Mouse (Mus musculus): ENCODE results near the gene C1s1. TPM values are rescaled to one million over a fixed set of nuclear protein-coding genes. Genes with fewer than 3 reads are reported as not detected.
"Not testable (repeated sequence)": the region's sequence is repeated elsewhere in the genome, so short reads cannot be mapped to it uniquely, and the experiment has no call there.

The C1s1 gene
- total RNA-seq, 2 experiments from 2014 or later = 48.3 to 69.2 TPM

DNA sequence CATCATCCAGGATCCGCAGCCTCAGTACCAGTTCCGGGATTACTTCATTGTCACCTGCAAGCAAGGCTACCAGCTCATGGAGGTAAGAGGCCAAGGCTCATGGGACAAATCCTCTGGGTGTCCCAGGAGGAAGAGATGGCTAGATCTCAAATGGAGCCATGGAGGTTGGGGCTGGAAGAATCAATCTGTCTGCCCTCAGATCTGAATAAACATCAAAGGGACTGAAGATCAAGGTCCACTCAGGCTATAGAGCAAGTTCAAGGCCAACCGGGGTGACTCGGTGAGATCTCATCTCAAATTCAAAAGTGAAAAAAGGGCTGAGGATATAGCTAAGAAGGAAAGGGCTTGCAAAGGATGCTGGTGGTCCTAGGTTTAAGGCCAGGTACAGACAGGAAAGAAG lies 24.4 kb downstream of the C1s1 start:
- not testable (repeated sequence) for DNase-seq (ENCODE audit: low spot score in 2 of 2)

DNA sequence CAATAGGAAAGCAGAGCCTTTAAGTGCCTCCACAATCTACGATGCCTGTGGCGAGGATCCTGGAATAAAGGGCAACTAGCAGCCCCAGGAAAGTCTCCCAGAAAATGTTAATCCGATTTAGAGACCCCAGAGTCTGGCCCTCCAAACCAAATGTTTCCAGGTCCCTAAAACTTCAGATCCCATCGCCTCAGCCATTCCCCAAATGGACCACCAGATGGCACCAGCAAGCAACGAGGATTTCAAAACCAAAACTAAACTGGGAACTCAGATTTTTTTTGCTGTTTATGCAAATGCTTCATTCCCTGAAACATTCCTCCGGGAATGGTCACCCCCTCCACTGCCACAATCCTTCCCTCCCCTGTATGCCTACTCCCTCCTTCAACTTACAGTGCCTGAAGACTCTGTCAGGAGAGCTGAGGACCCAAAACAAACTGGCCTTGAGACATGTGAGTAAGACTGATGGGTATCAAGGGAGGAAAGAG lies 29.8 kb downstream of the C1s1 start, which contains the start of gene C1ra:
TSS of gene C1ra (plus strand) at position 51 of the 482 bp plus-strand sequence.
- DNase-seq (ENCODE audit: low spot score in 2 of 2) = peak; percentile 64

DNA sequence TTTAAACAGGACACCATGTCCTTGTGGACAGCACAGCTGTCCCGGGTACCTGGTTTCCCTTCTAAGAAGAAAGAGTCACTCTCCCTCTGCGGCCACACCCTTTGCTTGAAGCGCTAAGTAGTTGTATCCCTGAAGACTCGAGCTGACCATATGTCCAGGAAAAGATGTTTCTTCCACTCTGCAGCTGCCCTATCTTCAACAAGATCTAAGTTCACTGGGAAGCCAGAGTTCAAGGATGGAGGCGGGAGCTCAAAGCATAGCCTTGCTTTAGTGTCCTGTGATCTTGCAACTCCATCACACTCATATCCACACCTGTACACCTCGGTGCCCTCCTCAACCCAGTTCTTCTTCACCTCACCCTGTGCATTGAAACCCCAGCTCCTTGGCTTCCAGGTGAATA lies 30.2 kb downstream of the C1s1 start:
- no peak for DNase-seq (ENCODE audit: low spot score in 2 of 2)

DNA sequence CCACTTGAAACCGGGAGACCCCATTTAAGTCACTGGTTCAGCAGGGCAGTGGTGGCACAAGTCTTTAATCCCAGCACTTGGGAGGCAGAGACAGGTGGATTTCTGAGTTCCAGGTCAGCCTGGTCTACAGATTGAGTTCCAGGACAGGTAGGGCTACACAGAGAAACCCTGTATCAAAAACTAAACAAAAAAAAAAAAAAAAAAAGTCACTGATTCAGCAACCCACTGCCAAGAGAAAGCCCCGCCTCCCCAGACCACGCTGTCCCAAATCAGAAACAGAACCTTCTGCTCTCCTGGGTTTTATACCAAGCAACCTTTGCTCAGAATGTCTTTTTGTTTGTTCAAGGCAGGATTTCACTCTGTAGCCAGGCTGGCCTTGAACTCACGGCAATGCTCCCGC lies 33.0 kb downstream of the C1s1 start:
- DNase-seq (ENCODE audit: low spot score in 2 of 2) = not testable (repeated sequence)

DNA sequence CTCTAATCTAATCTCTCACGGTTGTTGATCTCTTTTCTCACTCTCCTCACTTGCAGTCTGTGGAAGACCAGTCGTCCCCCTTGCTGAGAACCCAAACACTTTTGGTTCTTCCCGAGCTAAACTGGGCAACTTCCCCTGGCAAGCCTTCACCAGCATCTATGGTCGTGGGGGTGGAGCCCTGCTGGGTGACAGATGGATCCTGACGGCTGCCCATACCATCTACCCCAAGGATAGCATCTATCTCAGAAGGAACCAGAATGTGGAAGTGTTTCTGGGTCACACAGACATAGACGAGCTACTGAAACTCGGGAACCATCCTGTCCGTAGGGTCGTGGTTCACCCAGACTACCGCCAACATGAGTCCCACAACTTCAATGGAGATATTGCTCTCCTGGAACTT lies 33.9 kb downstream of the C1s1 start:
- DNase-seq (ENCODE audit: low spot score in 2 of 2) = no peak

DNA sequence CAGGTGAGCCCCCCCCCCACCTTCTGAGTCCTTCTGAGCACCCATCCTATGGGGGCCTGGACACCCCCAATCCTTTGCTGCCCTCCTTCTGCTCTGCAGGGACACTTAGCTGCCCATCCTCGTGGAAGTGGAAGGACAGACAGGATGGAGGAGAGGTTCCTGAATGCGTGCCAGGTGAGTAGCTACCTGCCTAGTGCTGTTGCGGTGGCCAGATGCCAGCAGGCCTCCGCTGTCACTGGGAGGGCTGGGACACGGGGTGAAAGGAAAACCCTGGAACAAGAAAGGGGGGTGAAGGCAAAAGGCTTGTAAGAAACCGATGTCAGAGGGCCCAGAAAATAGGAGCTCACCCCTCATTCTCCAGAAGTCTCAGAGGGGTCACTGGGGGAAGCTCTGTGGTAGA lies 35.2 kb downstream of the C1s1 start:
- DNase-seq (ENCODE audit: low spot score in 2 of 2) = no peak

DNA sequence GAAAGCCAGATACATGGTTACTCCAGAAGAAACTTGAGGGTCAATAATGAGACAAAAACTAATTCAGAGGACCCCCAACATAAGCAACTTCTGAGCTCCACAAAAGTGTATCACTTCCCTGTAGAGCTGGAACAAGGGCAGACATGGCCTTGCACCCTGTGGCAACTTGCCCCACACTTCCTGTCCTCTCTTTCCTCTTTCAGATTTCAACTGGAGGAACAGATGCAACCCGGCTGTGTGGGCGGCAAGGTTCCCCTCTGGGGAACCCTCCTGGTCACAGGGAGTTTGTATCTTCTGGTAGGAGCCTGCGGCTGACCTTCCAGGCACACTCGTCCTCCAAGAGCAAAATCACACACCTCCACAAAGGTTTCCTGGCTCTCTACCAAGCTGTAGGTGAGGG lies 37.1 kb downstream of the C1s1 start:
- no peak for DNase-seq (ENCODE audit: low spot score in 2 of 2)

DNA sequence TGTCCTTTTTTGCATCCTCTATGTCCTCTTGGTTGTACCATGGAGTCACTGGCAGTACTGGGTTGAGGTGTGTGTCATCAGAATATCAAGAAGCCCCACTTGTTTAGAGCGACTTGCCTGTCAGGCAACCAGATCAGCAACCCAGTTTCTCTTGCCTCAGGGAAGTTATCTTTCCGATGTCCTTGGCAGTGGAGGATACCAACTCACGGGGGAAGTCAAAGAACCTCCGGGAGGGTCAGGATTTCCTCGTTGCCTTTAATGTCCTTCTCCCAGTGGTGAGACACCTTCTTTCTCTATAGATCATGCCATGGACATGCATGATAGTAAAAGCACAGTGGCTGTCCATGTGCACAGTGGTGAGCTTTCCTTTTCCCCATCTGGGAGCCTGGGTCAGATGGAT lies 40.1 kb downstream of the C1s1 start:
- DNase-seq (ENCODE audit: low spot score in 2 of 2) = peak in 1 of 2 experiments; percentile 39

DNA sequence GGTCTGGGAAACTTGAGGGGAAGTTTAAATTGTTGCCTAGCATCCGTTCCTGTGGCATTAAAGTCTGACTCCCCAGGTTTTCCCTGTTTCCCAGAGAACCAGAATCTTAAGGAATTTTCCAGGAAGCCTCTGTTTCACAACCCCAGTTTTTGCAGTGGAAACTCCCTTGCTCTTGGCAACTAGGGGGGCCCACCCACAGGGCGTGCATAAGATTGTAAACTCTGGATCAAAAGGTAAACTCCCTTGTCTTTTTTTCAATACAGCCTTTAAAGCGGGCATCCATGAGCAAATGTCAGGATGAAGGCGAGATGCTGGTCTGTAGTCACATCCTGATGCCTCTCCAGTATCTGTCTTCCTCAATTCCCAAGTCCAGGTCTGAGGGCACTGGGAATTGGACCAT lies 40.7 kb downstream of the C1s1 start:
- no peak for DNase-seq (ENCODE audit: low spot score in 2 of 2)

DNA sequence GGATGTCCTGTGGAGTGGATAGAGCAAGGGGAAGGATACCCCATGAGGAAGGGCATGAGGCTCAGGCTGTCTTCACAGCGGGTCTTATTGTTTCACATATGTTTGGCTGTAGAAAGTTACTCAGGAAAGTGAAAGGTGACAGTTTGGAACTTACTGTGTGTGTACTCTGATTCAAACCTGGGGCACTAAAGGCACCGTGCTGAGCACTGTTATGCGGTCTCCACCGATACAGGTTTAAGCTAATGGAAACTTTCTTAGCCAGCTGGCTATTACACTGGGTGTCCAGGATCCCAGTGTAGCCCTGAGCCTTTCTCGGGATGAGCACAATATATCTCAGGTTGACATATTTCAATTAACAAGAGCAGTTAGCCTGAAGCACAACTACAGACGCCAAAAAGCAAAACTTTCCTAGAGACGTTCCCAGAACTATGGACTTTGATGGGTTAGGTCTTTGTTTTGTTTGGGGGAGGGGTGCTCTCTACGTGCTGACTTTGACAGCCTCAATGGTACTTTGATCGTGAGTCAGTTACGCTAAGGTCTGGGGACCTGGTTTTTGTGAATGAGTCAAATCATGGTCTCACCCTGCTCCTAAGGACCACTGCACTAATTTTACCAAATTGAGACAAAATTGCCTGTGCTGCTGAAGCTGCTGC lies 42.1 kb downstream of the C1s1 start:
- no peak for DNase-seq (ENCODE audit: low spot score in 2 of 2)

DNA sequence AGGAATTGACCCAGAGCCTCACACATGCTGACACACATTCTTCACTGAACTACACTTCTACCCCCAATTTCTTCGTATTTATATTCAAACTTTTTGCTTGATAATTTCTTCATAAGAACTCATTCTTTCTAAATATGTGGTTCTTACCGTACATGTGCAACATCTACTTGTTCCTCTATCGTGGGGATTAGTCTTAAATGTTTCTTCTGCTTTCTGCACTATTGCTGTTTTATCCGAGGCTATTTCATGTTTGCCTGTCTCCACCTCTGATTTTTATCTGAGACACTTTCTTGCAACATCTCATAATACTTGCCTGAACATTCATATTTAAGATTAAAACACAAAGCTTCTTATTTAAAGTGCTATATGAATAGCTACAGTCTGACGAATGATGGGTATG lies 46.1 kb downstream of the C1s1 start:
- no peak for DNase-seq (ENCODE audit: low spot score in 2 of 2)

DNA sequence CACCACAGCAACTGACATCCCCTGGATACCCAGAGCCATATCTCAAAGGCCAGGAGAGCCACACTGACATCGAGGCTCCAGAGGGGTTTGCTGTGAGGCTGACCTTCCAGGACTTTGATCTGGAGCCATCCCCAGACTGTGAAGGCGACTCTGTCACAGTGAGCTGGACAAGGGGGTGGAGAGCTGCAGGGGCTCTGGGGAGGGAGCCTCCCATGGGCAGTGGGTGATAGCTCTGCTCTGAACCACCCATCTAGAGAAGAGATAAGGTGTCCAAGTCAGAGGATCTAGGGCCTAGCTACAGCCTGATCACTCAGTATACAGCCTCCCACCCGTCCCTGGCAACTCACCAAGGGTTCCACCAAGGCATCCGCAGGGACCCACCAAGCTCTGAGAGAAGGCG lies 48.3 kb downstream of the C1s1 start:
- DNase-seq (ENCODE audit: low spot score in 2 of 2) = no peak

DNA sequence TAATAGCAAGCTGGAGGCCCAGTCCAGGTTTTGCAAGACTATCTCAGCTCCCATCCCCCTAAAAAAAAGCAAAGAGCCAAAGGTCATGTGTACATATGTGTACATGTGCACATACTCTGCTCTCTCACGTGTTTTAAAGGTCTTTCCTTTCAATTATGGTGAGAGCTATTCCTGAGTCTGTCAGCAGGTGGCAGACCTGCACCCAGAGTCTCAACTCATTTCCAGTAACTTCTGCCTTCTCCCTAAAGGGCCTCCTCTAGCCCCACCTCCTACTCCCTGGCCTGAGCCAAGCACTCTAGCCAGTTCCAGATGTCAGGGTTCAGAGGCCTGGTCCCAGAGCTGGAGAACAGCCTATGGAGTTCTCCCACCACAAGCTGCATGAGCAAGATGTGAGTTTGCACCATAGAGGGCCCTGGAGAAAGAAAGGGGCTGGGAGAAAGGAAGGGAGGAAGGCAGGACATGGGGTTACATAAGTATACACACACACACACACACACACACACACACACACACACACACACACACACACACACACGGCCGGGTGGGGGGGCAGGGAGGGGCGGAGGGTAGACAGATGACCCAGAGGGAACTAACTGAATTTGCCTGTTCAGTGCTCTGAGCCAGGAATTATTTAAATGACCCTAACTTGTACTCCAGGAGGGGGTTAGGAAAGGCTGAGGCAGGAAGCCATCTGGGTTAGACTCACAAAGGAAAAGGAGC lies 49.2 kb downstream of the C1s1 start, which contains the start of gene C1rl:
TSS of gene C1rl (plus strand) at position 272 of the 720 bp plus-strand sequence.
- peak; percentile 74 to 78 for DNase-seq (ENCODE audit: low spot score in 2 of 2)

DNA sequence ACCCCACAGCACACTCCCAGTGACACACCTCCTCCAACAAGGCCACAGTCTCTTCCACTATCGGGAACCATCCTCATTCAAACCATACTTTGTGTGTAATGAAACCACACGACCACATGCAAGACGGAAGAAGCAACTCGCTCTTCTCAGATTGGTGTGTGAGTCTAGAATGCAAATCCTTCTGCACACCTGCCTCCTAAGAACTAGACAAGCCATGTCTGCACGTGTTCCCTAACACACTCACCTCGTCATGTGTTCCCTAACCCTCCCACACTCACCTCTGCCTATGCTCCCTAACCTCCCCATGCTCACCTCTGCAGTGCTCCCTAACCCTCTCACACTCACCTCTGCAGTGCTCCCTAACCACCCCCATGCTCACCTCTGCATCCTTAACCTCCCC lies 50.7 kb downstream of the C1s1 start:
- no peak for DNase-seq (ENCODE audit: low spot score in 2 of 2)

DNA sequence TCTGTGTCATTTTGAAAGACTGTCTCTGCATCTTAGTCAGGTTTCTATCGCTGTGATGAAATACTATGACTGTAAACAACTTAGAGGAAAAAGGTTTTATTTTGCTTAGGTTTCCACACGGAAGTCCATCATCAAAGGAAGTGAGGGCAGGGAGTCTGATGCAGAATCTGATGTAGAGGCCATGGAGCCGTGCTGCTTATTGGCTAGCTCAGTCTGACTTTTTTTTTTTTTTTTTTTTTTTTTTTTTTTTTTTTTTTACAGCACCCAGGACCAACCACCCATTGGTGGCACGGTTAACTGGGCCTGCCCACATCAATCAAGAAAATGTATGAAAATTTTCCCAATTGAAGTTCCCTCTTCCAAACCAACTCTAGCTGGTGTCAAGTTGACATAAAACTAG lies 53.2 kb downstream of the C1s1 start:
- no peak for DNase-seq (ENCODE audit: low spot score in 2 of 2)

DNA sequence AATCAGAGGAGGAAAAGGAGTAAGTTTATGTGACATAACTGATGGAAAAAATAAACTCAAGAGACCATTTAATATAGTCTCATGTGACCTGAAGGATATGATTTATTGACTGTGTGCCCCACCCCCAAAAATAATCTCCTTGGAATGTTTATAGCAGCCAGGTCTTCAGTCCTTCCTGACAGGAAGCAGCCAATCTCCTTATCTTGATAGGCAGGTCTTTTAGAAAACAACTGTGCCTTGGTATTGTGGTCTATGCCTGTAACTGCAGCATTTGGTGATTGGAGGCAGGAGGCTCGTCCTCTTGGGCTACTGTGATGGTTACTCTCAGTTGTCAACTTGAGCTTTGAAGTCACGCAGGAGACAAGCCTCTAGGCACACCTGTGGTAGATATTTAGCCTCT lies 54.6 kb downstream of the C1s1 start:
- no peak for DNase-seq (ENCODE audit: low spot score in 2 of 2)

DNA sequence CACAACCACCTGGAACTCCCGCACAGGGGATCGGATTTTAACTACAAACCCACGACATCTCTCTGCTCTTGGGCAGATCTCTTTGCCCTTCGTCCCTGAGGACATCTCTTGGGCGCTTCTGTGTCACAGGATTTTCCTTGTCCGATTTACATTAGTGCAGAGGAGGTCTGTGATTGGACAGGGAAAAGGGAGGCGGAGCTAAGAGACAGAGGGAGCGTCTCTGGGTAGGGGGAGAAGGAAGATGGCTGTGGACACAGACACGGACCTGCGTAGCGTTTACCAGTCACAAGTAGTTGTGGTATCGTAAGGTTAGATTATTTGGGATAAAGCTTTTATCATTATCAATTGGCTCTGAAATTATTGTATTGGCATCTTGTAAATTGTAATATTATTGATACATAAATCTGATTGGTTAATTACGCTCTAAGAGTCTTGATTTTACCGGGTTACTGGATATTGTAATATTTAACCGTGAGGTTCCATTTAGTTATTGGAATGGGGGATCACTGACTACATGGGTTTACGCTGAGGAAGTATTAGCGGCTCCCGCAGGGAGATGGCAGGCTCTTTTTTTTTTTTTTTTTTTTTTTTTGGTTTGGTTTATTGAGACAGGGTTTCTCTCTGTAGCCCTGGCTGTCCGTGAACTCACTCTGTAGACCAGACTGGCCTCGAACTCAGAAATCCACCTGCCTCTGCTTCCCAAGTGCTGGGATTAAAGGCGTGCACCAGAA lies 56.6 kb downstream of the C1s1 start:
- no peak for DNase-seq (ENCODE audit: low spot score in 2 of 2)

DNA sequence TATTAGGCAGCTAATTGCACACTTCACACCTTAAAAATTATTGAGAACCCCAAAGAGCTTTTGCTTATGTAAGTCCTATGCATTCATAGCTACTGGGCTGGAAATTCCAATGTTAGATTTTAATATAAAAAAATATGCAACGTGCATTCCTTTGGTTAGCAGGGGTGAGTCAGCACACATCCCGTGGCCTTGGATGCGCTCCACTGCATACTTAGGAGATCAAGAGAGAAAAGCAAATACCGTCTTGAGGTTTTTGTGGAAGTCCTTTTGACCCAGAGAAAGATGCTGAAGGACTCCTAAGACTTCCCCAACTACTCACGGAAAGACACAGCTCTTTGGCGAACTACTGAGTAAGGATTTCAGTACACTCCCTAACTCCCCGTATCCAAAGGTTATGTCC lies 57.3 kb downstream of the C1s1 start:
- DNase-seq (ENCODE audit: low spot score in 2 of 2) = no peak

DNA sequence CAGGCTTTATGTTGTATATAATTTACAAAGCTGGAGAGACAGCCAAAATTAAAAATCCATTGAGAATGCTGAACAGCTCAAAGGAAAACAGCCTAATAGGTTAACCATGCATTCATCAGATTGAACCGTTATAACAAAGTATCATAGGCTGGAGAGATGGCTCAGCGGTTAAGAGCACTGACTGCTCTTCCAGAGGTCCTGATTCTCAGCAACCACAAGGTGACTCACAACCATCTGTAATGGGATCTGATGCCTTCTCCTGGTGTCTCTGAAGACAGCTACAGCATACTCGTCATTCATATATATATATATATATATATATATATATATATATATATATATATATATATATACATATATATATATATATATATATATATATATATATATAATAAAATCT lies 58.3 kb downstream of the C1s1 start:
- DNase-seq (ENCODE audit: low spot score in 2 of 2) = not testable (repeated sequence)

DNA sequence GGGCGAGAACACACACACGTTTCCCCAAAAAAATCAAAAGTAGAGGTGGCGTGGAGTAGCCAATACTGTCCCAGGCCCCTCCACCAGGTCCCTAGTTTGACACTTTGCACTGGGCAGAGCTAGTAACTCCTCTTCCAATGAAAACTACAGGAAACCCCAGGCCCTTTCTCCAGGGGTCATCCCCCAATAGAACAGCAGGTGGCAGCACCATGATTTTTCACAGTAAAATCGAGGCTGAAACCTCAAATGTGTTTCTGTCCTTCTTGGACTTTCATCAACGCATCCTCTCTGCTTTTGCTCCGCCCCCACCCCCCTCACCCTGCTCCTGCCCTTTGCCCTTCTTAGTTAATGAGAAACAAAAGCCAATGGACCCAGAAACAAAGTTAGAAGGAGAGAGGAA lies 60.6 kb downstream of the C1s1 start:
- DNase-seq (ENCODE audit: low spot score in 2 of 2) = peak; percentile 57 to 60
